Mouse (Mus musculus): Measurements from ENCODE around the gene Kin.
A peak's percentile ranks its signal among the peaks of the same experiment; 100 is the strongest.

Kin gene

DNA sequence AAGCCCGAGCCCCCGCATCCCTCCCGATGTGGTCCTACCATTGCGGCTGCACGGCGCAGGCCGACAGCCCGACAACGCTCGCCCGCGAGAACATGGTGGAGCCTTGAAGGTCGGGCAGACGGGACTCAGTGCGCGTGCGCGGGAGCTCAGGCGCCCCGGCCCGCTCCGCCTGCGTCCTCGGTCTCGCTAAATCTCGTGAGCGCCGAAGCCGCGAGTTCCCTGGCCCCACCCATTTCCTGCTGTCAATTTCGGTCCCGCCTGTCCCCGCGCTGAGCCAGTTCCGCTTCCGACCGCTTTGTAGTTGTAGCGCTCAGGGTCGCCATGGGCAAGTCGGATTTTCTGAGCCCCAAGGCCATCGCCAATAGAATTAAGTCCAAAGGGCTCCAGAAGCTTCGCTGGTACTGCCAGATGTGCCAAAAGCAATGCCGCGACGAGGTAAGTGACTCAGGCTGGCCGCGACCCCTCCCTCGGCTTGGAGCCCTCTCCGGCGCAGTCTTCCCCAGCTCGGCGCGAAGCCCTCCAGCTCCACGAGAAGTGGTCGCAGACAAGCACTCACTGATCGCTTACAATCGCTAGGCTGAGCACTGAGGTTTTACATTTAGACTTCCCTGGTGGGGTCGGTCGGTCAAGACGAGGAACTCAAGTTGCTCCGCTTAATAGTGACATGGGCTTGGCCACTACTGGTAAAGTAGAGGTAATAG lies at the start of gene Kin, which contains the start of gene Atp5c1:
Gene Kin, plus strand, starts transcription at position 284 of the 701 bp plus-strand sequence.
Gene Atp5c1, minus strand, starts transcription at position 201 of the 701 bp plus-strand sequence.
- DNase-seq (ENCODE audit: low spot score): peak; percentile 97

DNA sequence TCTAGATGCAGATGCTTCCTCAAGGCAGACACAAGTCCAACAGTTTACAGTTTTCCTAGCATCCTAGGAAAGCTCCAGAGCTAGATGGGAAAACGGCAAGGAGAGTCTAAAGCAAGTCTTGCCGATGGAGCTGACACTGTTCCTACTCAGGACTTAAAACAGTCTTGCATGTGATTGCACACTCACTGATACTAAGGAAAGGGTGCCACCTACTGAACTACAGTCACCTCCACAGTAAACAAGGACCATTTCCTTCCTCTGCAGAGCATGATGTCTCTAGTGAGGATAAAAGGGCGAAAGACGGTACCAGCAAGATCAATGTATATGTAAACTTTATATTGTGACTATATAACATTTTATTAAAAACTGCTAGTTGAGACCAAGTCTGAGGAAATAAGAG lies 46.7 kb upstream of the Kin start:
- no peak for DNase-seq (ENCODE audit: low spot score)

DNA sequence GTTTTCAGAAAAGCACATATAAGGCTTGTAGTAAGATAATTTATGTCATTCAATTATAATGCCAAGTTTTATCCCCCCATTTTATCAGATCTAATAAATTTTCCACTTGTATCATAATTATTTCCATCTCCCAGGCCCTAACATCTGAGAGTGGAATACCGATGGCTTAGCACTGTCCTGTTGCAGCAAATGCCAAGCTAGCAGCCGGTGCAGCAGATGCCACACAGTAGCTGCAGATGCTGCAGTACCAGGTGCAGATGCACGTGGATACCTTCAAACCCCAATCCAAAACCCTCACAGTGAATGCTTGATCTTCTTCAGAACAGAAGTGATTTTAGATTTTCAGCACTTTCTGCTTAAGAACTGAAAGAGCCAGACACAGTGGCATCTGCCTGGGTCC lies 45.4 kb upstream of the Kin start:
- no peak for DNase-seq (ENCODE audit: low spot score)

DNA sequence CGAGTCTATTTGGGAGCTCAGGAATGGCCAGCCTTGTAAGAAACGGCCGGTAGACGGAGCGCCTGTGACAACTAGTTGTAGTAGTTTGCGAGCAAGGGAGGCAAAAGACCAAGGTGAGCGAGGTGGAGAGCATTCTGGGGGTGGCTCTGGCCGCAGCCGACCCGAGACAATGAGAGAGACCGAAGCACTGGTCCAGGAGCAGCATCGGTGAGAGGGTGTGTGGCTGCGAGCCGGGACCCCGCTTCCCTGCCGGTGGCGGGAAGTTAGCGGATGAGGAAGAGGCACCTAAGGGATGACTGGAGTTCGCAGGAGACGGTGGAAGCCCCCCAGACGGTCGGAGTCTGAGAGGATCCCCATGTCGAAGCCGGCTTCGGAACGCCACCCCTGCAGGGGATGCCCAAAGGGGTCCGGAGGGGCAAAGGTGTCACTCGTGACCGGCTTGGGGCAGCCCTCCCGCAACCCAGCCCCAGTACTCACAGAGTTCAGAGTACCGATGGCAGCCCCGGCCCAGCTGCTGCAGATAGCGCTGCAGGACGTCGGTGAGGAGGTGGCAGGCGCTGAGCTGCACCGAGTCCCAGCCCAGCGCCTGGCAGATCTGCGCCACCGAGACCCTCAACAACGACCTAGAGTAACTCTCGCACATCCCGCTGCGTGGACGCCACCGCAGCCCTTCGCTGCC lies 32.5 kb upstream of the Kin start:
- DNase-seq (ENCODE audit: low spot score): no peak

DNA sequence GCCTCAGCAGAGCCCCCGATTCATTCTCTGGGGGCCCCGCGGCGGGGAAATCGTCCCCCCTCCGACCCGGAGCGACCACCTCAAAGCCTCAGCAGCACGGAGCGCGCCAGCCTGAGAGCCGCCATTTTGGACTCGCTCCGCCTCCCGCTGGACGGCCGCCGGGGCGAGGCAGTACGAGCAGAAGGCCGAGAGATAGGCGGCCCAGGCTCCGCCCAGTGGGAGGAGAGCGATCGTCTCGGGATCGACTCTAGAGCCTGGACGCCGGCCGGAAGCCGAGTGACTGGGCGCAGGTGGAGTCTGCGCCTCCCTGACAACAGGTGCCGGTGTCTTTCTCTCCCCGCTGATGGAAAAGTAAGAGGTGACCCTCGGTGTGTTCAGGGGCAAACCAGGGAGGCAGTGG lies 31.9 kb upstream of the Kin start, which contains the start of gene Taf3:
Gene Taf3, minus strand, starts transcription at position 136 of the 400 bp plus-strand sequence.
- peak; percentile 91 for DNase-seq (ENCODE audit: low spot score)

DNA sequence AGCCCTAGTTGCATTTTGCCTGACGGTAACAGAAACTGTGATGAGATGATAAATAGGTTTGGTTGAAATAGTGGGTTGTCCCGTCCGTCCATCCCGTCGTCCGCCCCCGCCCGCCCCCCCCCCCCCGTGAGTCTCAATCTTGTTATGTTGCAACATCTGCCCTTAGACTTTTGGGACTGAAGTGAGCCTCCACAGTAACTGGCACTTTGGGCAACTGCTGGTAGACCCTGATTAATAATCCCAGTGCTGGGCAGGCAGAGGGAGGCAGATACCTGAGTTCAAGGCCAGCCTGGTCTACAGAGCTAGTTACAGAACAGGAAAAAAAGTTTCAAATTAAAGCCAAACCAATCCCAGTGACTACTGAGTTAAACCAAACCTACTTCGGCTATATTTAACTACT lies 30.9 kb upstream of the Kin start:
- DNase-seq (ENCODE audit: low spot score): no peak

DNA sequence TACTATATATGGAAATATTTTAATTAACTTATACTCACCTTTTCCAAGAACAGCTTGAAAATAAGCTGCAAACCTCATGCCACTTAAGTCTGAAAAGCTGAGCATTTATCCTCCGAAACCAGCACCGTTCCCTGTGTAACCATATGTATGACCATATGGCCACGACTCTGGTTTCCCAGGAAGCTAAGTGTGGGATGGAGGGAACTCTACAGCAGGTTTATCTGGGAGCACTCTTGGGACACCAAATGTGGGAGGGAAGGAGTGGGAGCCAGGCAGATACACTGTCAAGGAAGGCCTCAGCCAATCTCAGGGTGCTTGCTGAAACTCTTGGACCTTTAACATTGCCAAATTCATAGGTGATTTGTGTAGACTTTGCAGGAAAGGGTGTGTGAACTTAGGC lies 29.5 kb upstream of the Kin start:
- peak; percentile 63 for DNase-seq (ENCODE audit: low spot score)

DNA sequence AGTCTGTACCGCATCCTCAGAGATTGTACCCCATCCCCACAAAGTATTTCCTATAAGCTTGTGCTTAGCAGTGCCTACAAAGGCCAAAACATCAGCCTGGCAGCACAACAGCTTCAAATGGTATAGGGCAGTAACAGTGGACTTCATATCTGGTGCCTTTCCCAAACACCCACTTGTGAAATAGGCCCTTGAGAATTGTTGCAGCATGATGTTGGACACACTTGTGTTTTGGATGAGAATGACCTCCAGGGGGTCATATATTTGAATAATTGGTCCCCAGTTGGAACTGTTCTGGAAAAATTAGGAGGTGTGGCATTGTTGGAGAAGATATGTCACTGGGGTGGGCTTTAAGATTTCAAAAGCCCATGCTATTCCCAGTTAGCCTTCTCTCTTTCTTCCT lies 28.4 kb upstream of the Kin start:
- no peak for DNase-seq (ENCODE audit: low spot score)

DNA sequence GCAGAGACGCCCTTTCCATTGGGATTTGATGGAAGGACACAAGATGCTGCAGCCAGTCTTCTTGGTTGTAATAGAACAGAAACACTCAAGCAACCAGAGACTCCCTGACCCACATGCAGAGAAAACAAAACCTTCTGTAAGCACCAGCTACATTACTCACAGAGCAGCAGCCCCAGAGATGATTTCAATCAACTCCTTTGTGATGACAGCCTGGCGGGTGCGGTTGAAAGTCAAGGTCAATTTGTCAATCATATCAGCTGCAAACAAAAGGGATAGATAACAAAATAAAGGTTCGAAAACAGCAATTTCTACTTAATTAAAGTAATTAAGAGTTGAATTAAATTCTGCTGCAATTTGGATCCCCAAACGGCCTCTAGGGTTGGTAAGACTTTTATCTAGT lies 21.6 kb upstream of the Kin start:
- DNase-seq (ENCODE audit: low spot score): no peak

DNA sequence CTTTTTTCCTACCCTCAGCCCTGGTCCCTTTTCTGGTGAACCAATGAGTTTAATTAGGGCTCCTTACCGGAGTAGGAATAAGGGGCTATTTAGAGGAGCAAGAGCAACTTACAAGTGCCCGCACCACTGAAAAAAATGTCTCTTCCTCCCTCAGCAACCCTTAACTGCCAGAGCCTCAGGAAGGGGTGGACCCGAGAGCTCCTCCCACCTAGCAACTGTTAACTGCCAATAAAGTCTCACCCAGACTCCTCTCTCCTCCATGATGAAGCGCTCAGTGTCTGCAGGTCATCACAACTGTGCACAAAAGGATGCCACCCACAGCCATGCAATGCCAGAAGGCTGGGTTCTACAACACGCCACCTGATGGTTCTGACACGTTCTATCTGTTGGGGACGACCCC lies 8.6 kb upstream of the Kin start:
- no peak for DNase-seq (ENCODE audit: low spot score)

DNA sequence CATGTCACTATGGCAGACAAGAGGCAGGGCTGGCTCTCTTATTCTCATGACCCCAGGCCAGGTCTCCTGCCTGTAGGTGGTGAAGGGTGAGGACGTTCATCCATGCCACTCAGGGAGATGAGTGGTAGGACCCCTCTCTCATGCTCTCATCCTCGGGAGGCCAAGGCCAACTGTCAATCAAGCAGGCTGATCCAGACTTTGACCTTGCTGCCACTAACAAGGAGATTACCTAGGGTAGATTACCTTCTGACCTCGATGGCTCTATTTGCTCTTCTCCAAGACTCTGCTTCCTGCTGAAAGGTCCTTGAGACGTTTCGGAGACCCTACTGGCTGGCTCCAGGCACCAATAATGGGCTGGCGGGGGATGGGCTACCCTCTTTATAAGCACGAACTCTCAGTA lies 5.9 kb upstream of the Kin start:
- no peak for DNase-seq (ENCODE audit: low spot score)

DNA sequence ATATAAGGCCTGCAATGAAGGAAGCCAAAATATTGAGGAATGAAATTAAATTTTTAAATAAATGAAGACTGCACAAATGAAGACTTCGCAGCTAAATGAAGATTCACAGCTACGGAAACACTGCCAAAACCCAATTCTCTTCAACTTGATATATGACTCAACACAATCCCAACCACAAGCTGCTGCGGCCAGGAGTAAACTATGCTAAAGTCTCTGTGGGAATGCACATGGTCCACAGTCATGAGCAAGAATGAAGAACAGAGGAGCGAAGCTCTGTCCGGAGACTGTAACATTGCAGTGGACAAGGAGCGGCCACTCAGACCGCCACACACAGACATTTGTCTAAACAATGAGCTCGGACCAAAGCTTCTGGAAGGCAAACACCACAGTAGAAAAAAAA lies 3.7 kb upstream of the Kin start:
- DNase-seq (ENCODE audit: low spot score): no peak

DNA sequence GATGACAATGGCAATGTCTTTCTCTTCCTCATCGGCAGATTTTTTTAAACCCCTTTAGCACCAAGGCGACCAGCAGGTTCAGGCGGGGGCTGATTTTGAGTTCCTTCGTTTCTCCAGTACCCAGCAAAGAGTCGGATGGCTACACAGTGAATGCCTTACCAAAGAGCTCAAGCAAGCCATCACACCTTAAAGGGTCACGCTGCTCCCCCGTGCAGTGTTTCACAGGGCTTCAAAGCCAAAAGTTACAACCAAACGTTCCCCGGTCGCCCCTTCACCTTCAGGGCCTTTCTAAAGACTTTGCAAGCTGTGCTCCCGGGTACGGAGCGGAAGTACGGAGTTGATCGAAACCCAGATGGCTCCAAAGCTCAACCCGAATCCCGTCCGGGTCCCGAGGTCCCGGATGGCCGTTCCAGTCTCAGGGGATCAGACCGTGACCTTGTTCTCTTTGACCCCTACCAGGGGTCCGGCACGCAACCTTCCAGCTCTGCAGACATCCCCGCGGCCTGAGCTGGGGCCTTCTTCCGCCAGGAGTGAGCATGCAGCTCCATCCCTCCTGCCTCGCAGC lies 566 bp upstream of the Kin start:
- DNase-seq (ENCODE audit: low spot score): no peak

DNA sequence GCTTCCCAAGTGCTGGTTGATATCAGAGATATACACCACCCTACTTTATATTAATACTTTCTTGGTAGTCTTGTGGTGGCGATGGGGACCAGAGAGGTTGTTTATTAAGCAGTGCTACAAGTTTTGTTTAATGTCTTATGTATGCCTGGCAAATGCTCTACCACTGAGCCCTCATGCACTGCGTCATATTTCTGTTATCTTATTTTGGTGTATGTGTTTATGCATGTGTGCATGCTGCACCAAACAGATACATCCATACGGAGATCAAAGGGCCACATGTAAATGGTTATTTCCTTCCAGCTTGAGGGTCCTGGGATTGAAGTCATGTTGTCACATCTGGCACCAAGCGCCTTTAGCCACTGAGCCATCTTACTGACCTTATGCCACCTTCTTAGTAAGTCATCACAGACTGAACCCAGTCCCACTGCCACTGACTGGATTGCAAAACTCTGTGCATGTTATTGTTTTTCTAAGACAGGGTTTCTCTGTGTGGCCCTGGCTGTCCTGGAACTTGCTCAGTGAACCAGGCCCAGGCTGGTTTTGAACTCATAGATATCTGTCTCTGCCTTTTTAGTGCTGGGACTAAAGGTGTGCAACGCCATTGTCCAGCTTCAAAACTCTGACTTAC lies 1.2 kb downstream of the Kin start:
- no peak for DNase-seq (ENCODE audit: low spot score)

DNA sequence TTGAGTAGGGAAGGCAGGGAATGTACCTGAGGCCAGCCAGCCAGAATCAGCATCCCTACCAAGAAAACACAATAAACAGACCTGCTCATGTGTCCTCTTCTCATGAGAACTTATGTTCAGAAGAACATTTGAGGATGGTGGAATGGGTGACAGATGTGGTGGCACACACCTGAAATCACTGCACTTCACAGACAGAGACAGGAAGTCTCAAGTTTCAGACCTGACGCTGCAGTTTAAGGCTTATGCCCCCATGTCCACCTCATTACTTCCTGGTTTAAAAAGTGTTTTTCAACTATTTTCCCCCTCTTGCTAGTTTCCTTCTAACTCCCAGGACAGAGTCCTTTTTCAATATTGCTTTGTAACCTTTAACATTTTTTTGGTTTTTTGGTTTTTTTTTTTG lies 2.3 kb downstream of the Kin start:
- no peak for DNase-seq (ENCODE audit: low spot score)

DNA sequence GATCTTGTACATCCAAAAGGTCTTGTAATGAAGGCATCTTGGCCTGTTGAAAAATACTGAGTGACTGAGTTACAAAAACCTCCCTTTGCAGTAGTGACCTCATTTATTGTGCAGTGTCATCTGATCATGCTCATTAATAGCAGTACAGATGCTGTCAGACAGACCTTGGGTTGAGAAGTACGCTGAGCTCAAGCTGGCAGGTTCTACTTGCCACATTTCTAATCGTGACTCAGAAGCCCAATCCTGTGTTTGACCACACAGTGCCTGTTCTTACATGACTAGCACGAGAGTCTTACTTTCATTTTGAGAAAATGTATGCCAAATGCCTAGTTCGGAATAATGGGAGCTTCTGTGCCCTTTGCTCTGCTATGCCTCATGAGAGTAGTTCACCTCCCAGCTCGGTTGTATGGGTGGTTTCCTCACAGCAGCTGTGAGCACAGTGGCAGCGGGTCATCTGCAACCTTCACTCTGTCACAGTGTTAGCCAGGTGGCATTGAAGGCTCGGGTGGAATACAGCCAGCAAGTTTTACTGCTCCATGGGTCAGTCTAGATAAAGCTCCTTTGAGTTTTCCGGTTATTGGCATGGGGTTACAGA lies 7.0 kb downstream of the Kin start:
- DNase-seq (ENCODE audit: low spot score): no peak

DNA sequence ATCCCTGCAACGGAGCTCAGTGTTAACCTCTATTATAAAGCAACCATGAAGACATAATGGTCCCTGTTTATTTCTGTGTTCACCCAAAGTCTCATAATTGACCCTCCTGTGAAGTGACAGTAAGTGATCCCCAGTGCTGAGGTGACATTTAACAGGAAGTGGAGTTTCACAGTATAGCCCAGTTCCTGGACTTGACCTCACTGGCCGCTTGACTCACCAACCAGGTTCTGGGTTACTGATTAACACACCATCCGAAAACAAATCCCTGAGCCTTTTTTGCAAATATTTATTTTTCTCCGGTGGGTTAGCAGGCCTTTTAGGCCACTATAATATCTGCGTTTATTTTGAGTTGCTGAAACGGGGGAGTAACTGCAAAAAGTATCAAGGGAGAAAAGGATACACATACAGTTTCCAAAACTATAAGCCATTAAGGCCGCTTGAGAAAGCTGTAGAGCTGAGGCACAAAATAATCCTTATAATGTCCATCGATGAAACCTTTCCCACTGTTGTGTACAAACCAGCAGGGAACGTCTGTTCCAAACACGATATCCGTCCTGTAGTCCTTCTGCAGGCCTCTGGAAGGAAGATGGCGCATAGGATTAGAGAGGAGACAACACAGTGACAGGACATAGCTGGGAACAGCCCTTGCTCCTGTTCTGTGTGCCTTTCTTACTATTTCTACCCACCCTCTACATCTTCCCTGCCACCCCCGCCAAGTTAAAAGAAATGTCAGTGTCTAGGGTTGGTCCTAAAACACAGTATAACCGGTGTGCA lies 14.1 kb downstream of the Kin start:
- DNase-seq (ENCODE audit: low spot score): no peak

DNA sequence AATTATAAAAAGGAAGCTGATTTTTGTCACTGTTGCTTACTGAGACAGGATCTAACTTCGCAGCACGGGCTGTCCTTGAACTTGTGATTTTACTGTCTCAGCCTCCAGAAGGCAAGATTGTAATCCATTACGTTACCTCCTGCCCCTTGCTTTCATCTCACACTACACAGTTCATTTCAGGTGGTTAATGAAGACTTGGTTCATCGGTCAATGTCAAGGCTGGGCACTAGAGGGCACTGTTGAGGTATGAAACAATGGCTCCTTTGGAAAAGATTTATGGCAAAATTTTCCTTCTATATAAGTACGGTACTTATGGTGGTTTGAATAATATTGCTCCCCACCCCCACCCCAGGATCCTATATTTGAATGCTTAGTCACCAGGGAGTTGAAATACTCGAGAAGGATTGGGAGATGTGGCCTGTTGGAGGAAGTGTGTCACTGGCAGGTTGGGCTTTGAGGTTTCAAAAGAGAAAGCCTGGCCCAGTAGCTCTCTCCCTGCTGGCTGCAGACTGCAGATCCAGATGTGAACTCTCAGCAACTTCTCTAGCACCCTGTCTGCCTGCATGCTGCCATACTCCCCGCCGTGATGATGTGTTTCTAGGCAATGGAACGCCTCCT lies 18.3 kb downstream of the Kin start:
- peak; percentile 61 for DNase-seq (ENCODE audit: low spot score)

DNA sequence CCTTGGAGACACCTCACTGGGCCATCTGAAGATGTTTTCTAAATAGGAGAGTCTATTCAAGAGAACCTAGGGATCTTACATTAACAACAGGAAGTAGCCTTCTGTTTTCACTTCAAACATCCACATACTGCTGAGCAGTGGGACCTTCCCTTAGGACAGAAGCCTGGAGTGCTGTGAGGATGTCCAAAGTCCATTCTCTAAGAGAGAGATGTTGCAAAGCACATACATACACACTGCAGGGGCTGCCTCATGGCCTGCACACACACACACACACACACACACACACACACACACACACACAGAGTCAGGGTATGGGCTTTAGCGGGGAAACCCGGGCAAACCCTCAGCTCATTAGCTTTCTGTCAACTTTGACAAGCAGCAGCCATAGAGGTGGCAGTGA lies 20.1 kb downstream of the Kin start:
- DNase-seq (ENCODE audit: low spot score): no peak

DNA sequence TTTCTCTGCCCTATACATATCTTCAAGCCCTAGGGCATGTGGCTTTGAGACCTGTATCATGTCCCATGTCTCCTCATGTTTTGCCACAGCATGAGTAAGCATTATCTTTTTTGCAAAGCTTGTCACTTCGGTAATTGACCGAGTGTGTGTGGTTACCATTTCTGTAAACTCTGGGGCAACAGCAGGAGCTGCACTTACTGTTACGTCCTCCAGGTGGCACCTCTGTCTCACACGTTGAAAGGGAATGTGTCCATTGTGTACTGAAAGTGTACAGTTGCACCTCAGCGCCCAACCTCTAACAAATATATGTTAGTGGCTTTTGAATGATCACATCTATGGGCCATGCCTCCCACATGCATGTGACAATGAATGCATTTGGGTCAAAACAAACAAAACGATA lies 20.8 kb downstream of the Kin start:
- peak; percentile 54 for DNase-seq (ENCODE audit: low spot score)

DNA sequence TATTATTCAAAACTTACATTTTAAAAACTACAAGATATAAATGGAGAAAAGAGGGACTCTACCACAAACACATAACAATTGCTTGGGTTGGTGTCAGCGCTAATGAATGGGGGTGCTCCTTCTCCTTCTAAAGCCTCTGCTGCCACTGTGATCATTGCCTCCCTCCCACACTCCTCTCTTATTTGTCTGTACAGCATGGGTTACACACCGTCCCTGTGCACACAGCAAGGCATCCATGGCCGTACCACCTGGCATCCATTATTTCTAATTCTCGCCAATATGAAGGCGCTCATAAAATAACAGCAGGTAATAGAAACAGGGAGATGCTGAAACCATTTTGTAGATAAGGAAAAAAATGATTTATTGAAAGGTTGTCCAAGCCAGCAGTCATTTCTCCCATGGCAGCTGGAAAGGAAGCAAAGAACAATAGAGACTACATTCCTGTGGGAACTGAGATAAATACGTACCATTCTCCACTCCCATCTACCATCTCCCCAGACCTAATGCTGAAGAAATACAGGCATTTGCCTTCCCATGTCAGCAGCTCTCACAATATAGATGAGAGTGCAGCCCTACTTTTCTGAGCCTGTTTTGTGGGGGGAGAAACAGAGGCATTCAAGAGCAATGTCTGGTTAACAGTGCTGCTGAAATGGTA lies 28.3 kb downstream of the Kin start:
- no peak for DNase-seq (ENCODE audit: low spot score)

Data from layer of hippocampus, adult 11-12 months (tissue).